Mouse (Mus musculus) ES-Bruce4 (cell line): ENCODE measurements at regions not wholly inside any gene's neighbourhood (a gene's known extent, or its start where the extent isn't known, plus 50 kb on each side); places are given as distances from the start of the nearest gene placed in this dataset.

Experiments used
- H3K27ac ChIP-seq: 2 replicates; pipeline ENCODE4 v1.5.1; 2012; ENCODE audit warnings: low read length, inconsistent platforms; ENCODE audit not compliant: insufficient read depth
- H3K27me3 ChIP-seq: 2 replicates; pipeline ENCODE4 v1.6.1; 2012; ENCODE audit warnings: mild to moderate bottlenecking, low read length, inconsistent platforms; ENCODE audit not compliant: control insufficient read depth, poor library complexity, insufficient read depth, severe bottlenecking
- H3K36me3 ChIP-seq: 2 replicates; pipeline ENCODE4 v1.6.1; 2012; ENCODE audit warnings: inconsistent platforms, mild to moderate bottlenecking, low read length, moderate library complexity; ENCODE audit not compliant: control insufficient read depth, poor library complexity, insufficient read depth, severe bottlenecking
- H3K4me1 ChIP-seq: one replicate; pipeline ENCODE4 v1.8.1; 2011; ENCODE audit warnings: low read length; ENCODE audit not compliant: control insufficient read depth, insufficient read depth
- H3K4me3 ChIP-seq: 2 replicates; pipeline ENCODE4 v1.5.1; 2011; ENCODE audit warnings: low read depth, mild to moderate bottlenecking, low read length
- H3K9ac ChIP-seq: 2 replicates; pipeline ENCODE4 v1.6.1; 2012; ENCODE audit warnings: low read depth, mild to moderate bottlenecking, inconsistent platforms; ENCODE audit not compliant: poor library complexity, severe bottlenecking
- H3K9me3 ChIP-seq: replicated peaks from 2 replicates; pipeline ENCODE4 v1.6.1; 2012; ENCODE audit warnings: mild to moderate bottlenecking, low read length, inconsistent platforms; ENCODE audit not compliant: control insufficient read depth, poor library complexity, insufficient read depth, severe bottlenecking
- CTCF ChIP-seq: IDR thresholded peaks from one replicate; pipeline ENCODE4 v1.8.1; 2011; ENCODE audit warnings: low read depth, low read length
- EP300 ChIP-seq: IDR thresholded peaks from 2 replicates; pipeline ENCODE4 v1.6.1; 2011; ENCODE audit warnings: low read depth, low read length; ENCODE audit not compliant: insufficient read depth
- POLR2A ChIP-seq: IDR thresholded peaks from one replicate; pipeline ENCODE4 v1.8.1; 2011; ENCODE audit warnings: low read length; ENCODE audit not compliant: insufficient read depth

DNA sequence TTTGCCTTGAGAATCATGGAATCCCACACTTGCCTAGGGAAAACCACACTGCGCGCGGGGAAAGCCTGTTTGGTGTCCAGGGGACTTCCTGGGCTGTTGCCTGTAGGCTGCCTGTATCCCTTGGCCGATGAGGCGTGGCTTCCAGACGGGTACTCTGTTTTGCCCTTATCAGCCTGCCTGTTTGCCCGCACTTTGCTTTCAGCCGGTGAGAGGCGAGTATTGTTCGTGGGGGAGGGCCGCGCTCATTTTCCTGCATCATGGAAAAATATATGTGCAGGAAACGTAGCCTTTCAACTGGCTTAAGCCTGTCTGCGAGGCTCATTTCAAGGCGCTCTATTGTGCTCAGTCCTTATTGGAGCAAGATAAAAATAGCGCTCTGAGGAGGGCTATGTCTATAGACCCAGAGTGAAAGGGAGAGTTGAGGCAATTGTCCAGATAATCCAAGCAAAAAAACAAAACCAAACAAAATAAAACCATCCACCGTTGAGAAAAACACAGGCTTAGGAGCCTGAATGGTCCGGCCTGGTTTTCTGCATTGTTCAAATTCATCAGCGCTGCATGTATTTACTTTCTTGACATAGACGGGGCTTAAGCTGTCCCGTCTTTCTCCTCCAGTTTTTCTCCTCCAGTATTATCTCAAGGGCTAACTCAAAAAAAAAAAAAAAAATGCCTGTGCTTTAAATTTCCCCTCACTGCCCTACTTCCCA, 67.9 kb downstream of the Klf5 start:
- TF ChIP-seq POLR2A (no peak), CTCF (no peak), EP300 (no peak)
- Histone ChIP-seq H3K27ac (no peak overlapping the region), H3K36me3 (no peaks in the 10 kb centered on the region), H3K9me3 (no peaks in the 10 kb centered on the region), H3K9ac (no peak overlapping the region), H3K4me1 (no peaks in the 10 kb centered on the region), H3K27me3 (no peaks in the 10 kb centered on the region), H3K4me3 (no peak overlapping the region)

GRCm38 (mm10) chr14:99366996-99367555, 68.6 kb downstream of the Klf5 start:
- Histone ChIP-seq H3K27ac (no peak overlapping the region), H3K4me3 (no peak overlapping the region)

DNA sequence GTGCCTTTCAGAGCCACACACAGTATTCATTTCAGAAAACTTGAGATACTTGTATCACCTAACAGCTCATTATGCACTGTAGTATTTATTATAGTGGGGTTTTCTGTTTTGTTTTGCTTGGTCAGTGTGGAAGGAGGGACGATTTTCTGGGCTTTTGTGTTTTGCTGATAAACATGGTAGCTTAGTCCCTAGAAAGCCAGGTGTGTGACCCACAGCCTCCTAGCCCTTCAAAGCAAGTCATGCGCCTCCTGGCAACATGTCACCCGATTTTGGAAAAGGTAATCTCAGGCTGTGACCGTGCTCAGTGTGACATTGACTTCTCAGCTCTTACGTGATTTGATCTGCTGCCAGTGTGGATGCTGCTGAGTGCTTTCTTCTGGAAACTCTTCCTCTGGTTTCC, 70.9 kb downstream of the Klf5 start:
- H3K36me3 ChIP-seq, result no peaks in the 10 kb centered on the region
- no peak for TF ChIP-seq POLR2A
- no peak for TF ChIP-seq EP300
- no peak for TF ChIP-seq CTCF
- H3K9me3 ChIP-seq, result no peaks in the 10 kb centered on the region
- no peak overlapping the region for H3K9ac ChIP-seq
- no peaks in the 10 kb centered on the region for H3K27me3 ChIP-seq
- no peaks in the 10 kb centered on the region for H3K4me1 ChIP-seq
- H3K4me3 ChIP-seq, result no peak overlapping the region
- no peak overlapping the region for H3K27ac ChIP-seq

More at GRCm38 (mm10) chr14:99366996-99367555, 68.6 kb downstream of the Klf5 start:
- H3K36me3 ChIP-seq, result no peaks in the 10 kb centered on the region
- H3K27me3 ChIP-seq, result no peaks in the 10 kb centered on the region
- no peaks in the 10 kb centered on the region for H3K9me3 ChIP-seq
- H3K9ac ChIP-seq, result no peak overlapping the region
- no peaks in the 10 kb centered on the region for H3K4me1 ChIP-seq
- TF ChIP-seq POLR2A (no peak), EP300 (no peak), CTCF (no peak)

DNA sequence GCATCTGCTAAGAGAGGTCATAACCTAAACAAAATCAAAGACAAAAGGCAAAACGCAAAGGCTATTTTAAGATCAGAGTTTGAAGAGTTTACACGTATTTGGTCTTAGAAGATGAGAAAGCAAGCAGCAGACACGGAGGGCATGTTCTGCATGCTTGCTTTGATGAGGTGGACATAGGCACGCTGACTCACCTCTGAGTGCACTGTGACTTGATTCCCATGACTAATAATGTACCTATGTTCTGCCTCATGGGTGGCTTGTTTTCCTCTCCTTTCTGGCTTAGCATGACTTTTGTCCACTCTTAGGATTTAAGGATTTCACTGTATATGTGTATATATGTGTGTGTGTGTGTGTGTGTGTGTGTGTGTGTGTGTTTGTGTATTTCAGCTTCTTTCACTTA, 75.2 kb downstream of the Klf5 start:
- no peak overlapping the region for H3K27ac ChIP-seq
- no peak overlapping the region for H3K4me3 ChIP-seq
- H3K9me3 ChIP-seq, result no peaks in the 10 kb centered on the region
- no peaks in the 10 kb centered on the region for H3K27me3 ChIP-seq
- H3K36me3 ChIP-seq, result no peaks in the 10 kb centered on the region
- H3K9ac ChIP-seq, result no peak overlapping the region
- TF ChIP-seq POLR2A (no peak), CTCF (no peak), EP300 (no peak)
- no peaks in the 10 kb centered on the region for H3K4me1 ChIP-seq

- Histone ChIP-seq H3K27ac (no peak overlapping the region), H3K9me3 (no peaks in the 10 kb centered on the region), H3K9ac (no peak overlapping the region), H3K27me3 (no peaks in the 10 kb centered on the region), H3K36me3 (no peaks in the 10 kb centered on the region), H3K4me3 (no peak overlapping the region), H3K4me1 (no peaks in the 10 kb centered on the region)
- no peak for TF ChIP-seq POLR2A
- TF ChIP-seq CTCF, result no peak
- no peak for TF ChIP-seq EP300
Observed at GRCm38 (mm10) chr14:99375040-99375610, 76.6 kb downstream of the Klf5 start.

DNA sequence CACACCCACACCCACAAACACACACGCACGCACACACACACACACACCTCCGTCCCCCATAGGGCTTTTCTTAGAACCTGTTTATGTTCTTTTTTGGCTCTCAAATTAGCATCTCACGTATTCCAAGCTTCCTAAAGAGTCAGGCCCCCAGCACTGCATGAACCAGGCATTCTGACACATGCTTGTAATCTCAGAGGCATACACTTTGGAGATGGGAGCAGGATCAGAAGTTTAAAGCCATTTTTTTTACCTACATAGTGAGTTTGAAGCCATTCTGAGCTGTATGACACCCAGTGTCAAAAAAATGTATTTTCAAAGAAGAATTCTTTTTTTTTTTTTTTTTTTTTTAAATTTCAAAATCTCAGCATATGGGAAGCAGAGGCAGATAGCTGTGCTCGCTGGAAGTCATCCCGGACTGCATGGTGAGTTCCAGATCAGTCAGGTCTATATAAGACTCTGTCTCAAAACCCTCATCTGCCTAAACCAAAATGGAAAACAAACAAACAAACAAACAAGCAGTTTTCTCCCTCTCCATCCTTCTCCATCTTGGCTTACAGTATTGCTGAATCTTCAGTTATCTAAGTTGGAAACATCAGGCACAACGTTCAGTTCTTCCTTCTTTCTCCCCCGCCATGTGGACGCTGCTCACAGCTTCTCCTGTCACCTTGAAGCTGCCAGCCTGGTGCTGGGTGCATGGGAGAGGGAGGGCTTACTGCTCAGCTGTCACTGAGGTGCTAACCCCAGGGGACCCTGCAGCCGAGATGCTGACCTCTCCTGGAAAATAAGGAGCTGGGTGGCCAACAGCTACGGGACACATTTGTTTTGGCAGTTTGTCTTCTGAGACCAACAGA, 78.4 kb downstream of the Klf5 start:
- Histone ChIP-seq H3K27ac (no peak overlapping the region), H3K4me3 (no peak overlapping the region), H3K4me1 (no peaks in the 10 kb centered on the region), H3K36me3 (no peaks in the 10 kb centered on the region), H3K27me3 (no peaks in the 10 kb centered on the region; the same call in 1 of the 2 replicates), H3K9ac (no peak overlapping the region), H3K9me3 (no peaks in the 10 kb centered on the region)
- no peak for TF ChIP-seq CTCF
- no peak for TF ChIP-seq POLR2A
- no peak for TF ChIP-seq EP300
